ENCODE assay signal across 8 mouse cellular contexts in the genomic region with DNA sequence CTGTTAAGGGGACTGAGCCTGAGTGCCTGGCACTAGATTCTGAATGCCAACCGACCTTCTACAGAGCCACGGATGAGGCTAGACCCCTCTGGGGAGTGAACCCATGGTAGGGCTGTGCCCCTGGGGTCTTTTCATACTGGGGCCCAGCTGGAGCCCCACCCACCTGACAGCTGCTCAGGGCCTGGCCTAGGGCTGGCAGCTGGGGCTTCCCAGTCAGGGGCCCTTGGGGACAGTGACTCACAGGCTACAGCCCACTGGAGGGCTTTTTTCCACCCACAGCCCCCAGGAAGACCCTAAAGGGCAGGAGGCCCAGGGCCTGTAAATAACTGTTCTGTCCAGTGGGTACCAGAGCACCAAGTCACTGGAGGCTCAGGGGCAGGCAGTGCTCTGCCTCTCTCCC.
A peak's percentile ranks its signal among the peaks of the same experiment; 100 is the strongest.
DNase-seq lines count a peak whose midpoint lies in the region; ATAC-seq and TF ChIP-seq lines count a peak whose summit lies in the region.

No protein-coding gene starts in this region.

- 79% methylated on average over 2 of the region's 2 CpGs for WGBS in kidney, postnatal 0 days
- WGBS in embryonic facial prominence, embryonic 11.5 days, result 52% methylated on average over 2 of the region's 2 CpGs
- 49% methylated on average over 2 of the region's 2 CpGs for WGBS in neural tube, embryonic 11.5 days

- H3K27me3 ChIP-seq in kidney, postnatal 0 days (ENCODE audit: insufficient read depth, low read length), result no peaks in the 10 kb centered on the region
- no peaks in the 10 kb centered on the region for H3K27me3 ChIP-seq in embryonic facial prominence, embryonic 11.5 days (ENCODE audit: control insufficient read depth, insufficient read depth, low read length)
- no peaks in the 10 kb centered on the region for H3K27me3 ChIP-seq in neural tube, embryonic 11.5 days (ENCODE audit: control insufficient read depth, insufficient read depth, low read length)

- H3K4me1 ChIP-seq in kidney, postnatal 0 days (replicated peaks; ENCODE audit: insufficient read depth, low read length), result peaks cover 11% of the 10 kb centered on the region; the same call in 1 of the 2 replicates
- peaks cover 3% of the 10 kb centered on the region for H3K4me1 ChIP-seq in embryonic facial prominence, embryonic 11.5 days (ENCODE audit: control insufficient read depth, insufficient read depth, low read length)
- H3K4me1 ChIP-seq in neural tube, embryonic 11.5 days (ENCODE audit: control insufficient read depth, insufficient read depth, low read length), result peaks cover 9% of the 10 kb centered on the region

- no peak overlapping the region for H3K4me2 ChIP-seq in kidney, postnatal 0 days (ENCODE audit: low read length)
- no peak overlapping the region for H3K4me2 ChIP-seq in embryonic facial prominence, embryonic 11.5 days (ENCODE audit: low read depth, low read length)
- H3K4me2 ChIP-seq in neural tube, embryonic 11.5 days (ENCODE audit: low read depth), result no peak overlapping the region

- ATAC-seq in kidney, postnatal 0 days (replicated peaks; ENCODE audit: low FRiP score, low read depth), result no peak
- peak; percentile 57; the same call in 1 of the 2 replicates for ATAC-seq in embryonic facial prominence, embryonic 11.5 days (replicated peaks; ENCODE audit: insufficient number of reproducible peaks, low FRiP score, low TSS enrichment, low read depth)
- ATAC-seq in neural tube, embryonic 11.5 days (ENCODE audit: insufficient read depth, low FRiP score, low TSS enrichment), result no peak
- ATAC-seq in monocyte, adult 5-6 weeks (replicated peaks; ENCODE audit: insufficient number of reproducible peaks, low FRiP score, low TSS enrichment, poor library complexity, severe bottlenecking), result no peak

- H3K27ac ChIP-seq in kidney, postnatal 0 days, result 0 out of 2 replicates have a peak overlapping the region, but pooled peaks have one; percentile 63
- H3K27ac ChIP-seq in embryonic facial prominence, embryonic 11.5 days (replicated peaks; ENCODE audit: low read depth, low read length), result no peak overlapping the region
- peak overlapping the region; percentile 53; the same call in 1 of the 2 replicates for H3K27ac ChIP-seq in neural tube, embryonic 11.5 days (ENCODE audit: low read depth, low read length)

- DNase-seq in kidney, postnatal 0 days (ENCODE audit: low spot score), result no peak
- no peak for DNase-seq in kidney, postnatal 10 days
- DNase-seq in embryonic facial prominence, embryonic 11.5 days (ENCODE audit: low spot score), result no peak
- DNase-seq in heart, postnatal 14 days, result peak; percentile 43 to 59
- DNase-seq in neural tube, embryonic 11.5 days (ENCODE audit: low spot score), result peak; percentile 33
- no peak for DNase-seq in adrenal gland, postnatal 25 days
- DNase-seq in kidney, postnatal 4 days, result no peak

- no peaks in the 10 kb centered on the region for H3K36me3 ChIP-seq in kidney, postnatal 0 days (ENCODE audit: insufficient read depth, low read length)
- H3K36me3 ChIP-seq in embryonic facial prominence, embryonic 11.5 days (replicated peaks; ENCODE audit: control insufficient read depth, insufficient read depth, low read depth, low read length), result no peaks in the 10 kb centered on the region
- no peaks in the 10 kb centered on the region for H3K36me3 ChIP-seq in neural tube, embryonic 11.5 days (ENCODE audit: control insufficient read depth, insufficient read depth, low read length)

- H3K4me3 ChIP-seq in kidney, postnatal 0 days (replicated peaks; ENCODE audit: low read depth, low read length), result no peak overlapping the region
- no peak overlapping the region for H3K4me3 ChIP-seq in embryonic facial prominence, embryonic 11.5 days (ENCODE audit: low read depth, low read length)
- H3K4me3 ChIP-seq in neural tube, embryonic 11.5 days (ENCODE audit: low read depth, low read length), result no peak overlapping the region

- H3K9me3 ChIP-seq in kidney, postnatal 0 days (replicated peaks; ENCODE audit: low read length), result no peaks in the 10 kb centered on the region
- no peaks in the 10 kb centered on the region for H3K9me3 ChIP-seq in embryonic facial prominence, embryonic 11.5 days (replicated peaks; ENCODE audit: control insufficient read depth, low read length)
- H3K9me3 ChIP-seq in neural tube, embryonic 11.5 days (ENCODE audit: control insufficient read depth, low read length), result no peaks in the 10 kb centered on the region

- H3K9ac ChIP-seq in kidney, postnatal 0 days (ENCODE audit: low read depth, low read length), result no peak overlapping the region
- H3K9ac ChIP-seq in embryonic facial prominence, embryonic 11.5 days (replicated peaks; ENCODE audit: low read length), result no peak overlapping the region
- no peak overlapping the region for H3K9ac ChIP-seq in neural tube, embryonic 11.5 days (ENCODE audit: low read length)

- no peak for TF ChIP-seq CTCF in kidney, postnatal 0 days (IDR thresholded peaks at IDR 0.05; ENCODE audit: low read depth)

- intact Hi-C loops in heart, postnatal 14 days (cut with DNase I), result no loop called here

Comparison
In these comparisons a context has a peak if more than half of its experiments do, and no peak if none do; other contexts are left out.
1. DNase-seq: peak in heart, postnatal 14 days (2 of 2) and neural tube, embryonic 11.5 days (single experiment); none in kidney, postnatal 0 days (single experiment), kidney, postnatal 10 days (single experiment), embryonic facial prominence, embryonic 11.5 days (single experiment), adrenal gland, postnatal 25 days (single experiment) and kidney, postnatal 4 days (0 of 2).